In genomic region chr7:132098441-132098840, GRCm38 (mm10) we compare ENCODE assay signal across 31 mouse cellular contexts. TPM values are rescaled to one million over a fixed set of nuclear protein-coding genes. Genes with fewer than 3 reads are reported as not detected.
A peak's percentile ranks its signal among the peaks of the same experiment; 100 is the strongest.
DNase-seq lines count a peak whose midpoint lies in the region; ATAC-seq lines count a peak whose summit lies in the region.
"Had no signal": no experiment of that assay in that cellular context is flagged by ENCODE, and none has a peak within 500 bp of the region (broad histone marks: within the 10 kb centered on the region; RNA-seq: fewer than 3 reads in every experiment).

No protein-coding gene starts in this region.

- no peak overlapping the region for H3K9ac ChIP-seq in embryonic facial prominence, embryonic 14.5 days (ENCODE audit: low read depth, low read length)
- H3K9ac ChIP-seq in kidney, embryonic 14.5 days (ENCODE audit: low read depth, low read length): no peak overlapping the region
- H3K9ac ChIP-seq in liver, embryonic 12.5 days: no peak overlapping the region
- H3K9ac ChIP-seq in forebrain, embryonic 16.5 days (replicated peaks; ENCODE audit: low read depth, low read length): no peak overlapping the region
- H3K9ac ChIP-seq: lung, embryonic 15.5 days; midbrain, embryonic 12.5 days; neural tube, embryonic 12.5 days had no signal

- H3K4me2 ChIP-seq in embryonic facial prominence, embryonic 14.5 days (ENCODE audit: low read depth, low read length): no peak overlapping the region
- no peak overlapping the region for H3K4me2 ChIP-seq in kidney, embryonic 14.5 days (replicated peaks; ENCODE audit: low read depth, low read length)
- no peak overlapping the region for H3K4me2 ChIP-seq in liver, embryonic 12.5 days
- H3K4me2 ChIP-seq in forebrain, embryonic 16.5 days (ENCODE audit: low read length): no peak overlapping the region
- H3K4me2 ChIP-seq: heart, embryonic 11.5 days; lung, embryonic 15.5 days; midbrain, embryonic 12.5 days; neural tube, embryonic 12.5 days had no signal

- H3K4me1 ChIP-seq in embryonic facial prominence, embryonic 14.5 days (ENCODE audit: control insufficient read depth, insufficient read depth, low read length): no peaks in the 10 kb centered on the region
- no peaks in the 10 kb centered on the region for H3K4me1 ChIP-seq in embryonic facial prominence, embryonic 10.5 days
- 0 out of 2 replicates have a peak, but pooled peaks cover 5% of the 10 kb centered on the region for H3K4me1 ChIP-seq in kidney, embryonic 14.5 days (ENCODE audit: control insufficient read depth, insufficient read depth, low read length)
- H3K4me1 ChIP-seq in liver, embryonic 12.5 days: no peaks in the 10 kb centered on the region
- H3K4me1 ChIP-seq in forebrain, embryonic 16.5 days (replicated peaks; ENCODE audit: control insufficient read depth, insufficient read depth, low read length): no peaks in the 10 kb centered on the region
- H3K4me1 ChIP-seq: lung, embryonic 15.5 days; midbrain, embryonic 12.5 days; neural tube, embryonic 12.5 days had no signal

- no peaks in the 10 kb centered on the region for H3K27me3 ChIP-seq in embryonic facial prominence, embryonic 14.5 days (replicated peaks; ENCODE audit: control insufficient read depth, insufficient read depth, low read length)
- H3K27me3 ChIP-seq in embryonic facial prominence, embryonic 10.5 days (replicated peaks; ENCODE audit: low read depth, poor library complexity, severe bottlenecking): no peaks in the 10 kb centered on the region
- no peaks in the 10 kb centered on the region for H3K27me3 ChIP-seq in kidney, embryonic 14.5 days (ENCODE audit: control insufficient read depth, insufficient read depth, low read length)
- no peaks in the 10 kb centered on the region for H3K27me3 ChIP-seq in liver, embryonic 12.5 days (replicated peaks)
- no peaks in the 10 kb centered on the region for H3K27me3 ChIP-seq in forebrain, embryonic 16.5 days (replicated peaks; ENCODE audit: control insufficient read depth, insufficient read depth, low read length)
- H3K27me3 ChIP-seq: lung, embryonic 15.5 days; midbrain, embryonic 12.5 days; neural tube, embryonic 12.5 days had no signal

- H3K4me3 ChIP-seq in embryonic facial prominence, embryonic 14.5 days (ENCODE audit: low read depth, low read length): no peak overlapping the region
- no peak overlapping the region for H3K4me3 ChIP-seq in embryonic facial prominence, embryonic 10.5 days
- H3K4me3 ChIP-seq in kidney, embryonic 14.5 days (ENCODE audit: low read length): no peak overlapping the region
- no peak overlapping the region for H3K4me3 ChIP-seq in liver, embryonic 12.5 days
- H3K4me3 ChIP-seq in forebrain, embryonic 16.5 days (replicated peaks; ENCODE audit: low read length): no peak overlapping the region
- H3K4me3 ChIP-seq: layer of hippocampus, adult 2 months; left cerebral cortex, adult 2 months; lung, embryonic 15.5 days; midbrain, embryonic 12.5 days; myocyte; neural tube, embryonic 12.5 days had no signal

- WGBS in embryonic facial prominence, embryonic 14.5 days: 62% methylated on average over 4 of the region's 4 CpGs
- WGBS in embryonic facial prominence, embryonic 10.5 days: 75% methylated on average over 4 of the region's 4 CpGs
- WGBS in kidney, embryonic 14.5 days: 28% methylated on average over 4 of the region's 4 CpGs
- 51% methylated on average over 4 of the region's 4 CpGs for WGBS in liver, embryonic 12.5 days (ENCODE audit: insufficient replicate concordance)
- WGBS in forebrain, embryonic 16.5 days: 88% methylated on average over 4 of the region's 4 CpGs

- peak; percentile 50 for DNase-seq in embryonic facial prominence, embryonic 14.5 days (ENCODE audit: low spot score)
- no peak for DNase-seq in embryonic facial prominence, embryonic 10.5 days (ENCODE audit: low spot score)
- DNase-seq in kidney, adult 8-10 months: no peak
- DNase-seq in liver: peak; percentile 10
- DNase-seq: adrenal gland, postnatal 10 days; cerebellum, adult 11 months; cerebellum, adult 9-10 months; cerebellum, postnatal 36 days; gastrocnemius, postnatal 25 days; heart, adult 18-20 months; heart, postnatal 4 days; kidney, postnatal 14 days; right cerebral cortex, adult 18-20 months; spleen, adult 18-20 months; thymus, adult 2 months; thymus, postnatal 36 days had no signal

- H3K27ac ChIP-seq in embryonic facial prominence, embryonic 14.5 days (replicated peaks; ENCODE audit: low read depth, low read length): no peak overlapping the region
- no peak overlapping the region for H3K27ac ChIP-seq in embryonic facial prominence, embryonic 10.5 days (replicated peaks)
- H3K27ac ChIP-seq in kidney, embryonic 14.5 days (ENCODE audit: low read depth, low read length): no peak overlapping the region
- no peak overlapping the region for H3K27ac ChIP-seq in liver, embryonic 12.5 days
- no peak overlapping the region for H3K27ac ChIP-seq in forebrain, embryonic 16.5 days (ENCODE audit: low read length)
- H3K27ac ChIP-seq: layer of hippocampus, adult 2 months; left cerebral cortex, adult 2 months; lung, embryonic 15.5 days; midbrain, embryonic 12.5 days; neural tube, embryonic 12.5 days had no signal

- peaks cover 3% of the 10 kb centered on the region; the same call in 1 of the 2 replicates for H3K9me3 ChIP-seq in embryonic facial prominence, embryonic 14.5 days (ENCODE audit: control insufficient read depth, low read length)
- H3K9me3 ChIP-seq in embryonic facial prominence, embryonic 10.5 days: no peaks in the 10 kb centered on the region
- H3K9me3 ChIP-seq in kidney, embryonic 14.5 days (ENCODE audit: control insufficient read depth, low read length): peaks cover 6% of the 10 kb centered on the region; the same call in 1 of the 2 replicates
- H3K9me3 ChIP-seq in liver, embryonic 12.5 days (replicated peaks): no peaks in the 10 kb centered on the region
- no peaks in the 10 kb centered on the region for H3K9me3 ChIP-seq in forebrain, embryonic 16.5 days (ENCODE audit: control insufficient read depth, low read length)
- H3K9me3 ChIP-seq: lung, embryonic 15.5 days; midbrain, embryonic 12.5 days; neural tube, embryonic 12.5 days had no signal

- H3K36me3 ChIP-seq in embryonic facial prominence, embryonic 14.5 days (ENCODE audit: control insufficient read depth, insufficient read depth, low read length): no peaks in the 10 kb centered on the region
- no peaks in the 10 kb centered on the region for H3K36me3 ChIP-seq in embryonic facial prominence, embryonic 10.5 days (replicated peaks)
- H3K36me3 ChIP-seq in kidney, embryonic 14.5 days (ENCODE audit: control insufficient read depth, insufficient read depth, low read length): no peaks in the 10 kb centered on the region
- no peaks in the 10 kb centered on the region for H3K36me3 ChIP-seq in liver, embryonic 12.5 days
- no peaks in the 10 kb centered on the region for H3K36me3 ChIP-seq in forebrain, embryonic 16.5 days (ENCODE audit: control insufficient read depth, insufficient read depth)
- H3K36me3 ChIP-seq: G1E; lung, embryonic 15.5 days; midbrain, embryonic 12.5 days; neural tube, embryonic 12.5 days had no signal

- ATAC-seq in embryonic facial prominence, embryonic 14.5 days (ENCODE audit: low read depth): peak; percentile 53; the same call in 1 of the 2 replicates
- peak; percentile 73; the same call in 1 of the 2 replicates for ATAC-seq in kidney, embryonic 14.5 days (ENCODE audit: low FRiP score, low TSS enrichment)
- ATAC-seq in liver, embryonic 12.5 days: no peak
- ATAC-seq in forebrain, embryonic 16.5 days: no peak
- ATAC-seq: forebrain, embryonic 14.5 days; hindbrain, embryonic 16.5 days; intestine, embryonic 16.5 days; Patski had no signal

RNA-seq across cellular contexts. Expression of gene Cpxm2, which starts 56.1 kb away (rescaled TPM):
- polyA plus RNA-seq in embryonic facial prominence, embryonic 14.5 days (2014; fragmentation: Nextera tagmentation; extraction: Ambion mirVana): 15.3 and 17.2 TPM in 2 replicates
- 0.91 and 2.5 TPM in 2 replicates for polyA plus RNA-seq in embryonic facial prominence, embryonic 10.5 days (2016; fragmentation: Nextera tagmentation; extraction: Ambion mirVana)
- polyA plus RNA-seq in kidney, embryonic 14.5 days (2014; fragmentation: Nextera tagmentation; extraction: Ambion mirVana): 0.60 and 1.6 TPM in 2 replicates
- polyA plus RNA-seq in liver, embryonic 12.5 days (2016; fragmentation: Nextera tagmentation; extraction: Ambion mirVana): 0.12 and 0.13 TPM in 2 replicates
- polyA plus RNA-seq in forebrain, embryonic 16.5 days (2015; fragmentation: Nextera tagmentation; extraction: Ambion mirVana): 1.5 and 3.0 TPM in 2 replicates
- polyA plus RNA-seq: G1E; heart, embryonic 11.5 days; myocyte; Patski had no signal

Comparison
In these comparisons a context has a peak if more than half of its experiments do, and no peak if none do; other contexts are left out.
1. DNase-seq: peak in embryonic facial prominence, embryonic 14.5 days (single experiment) and liver (single experiment); none in embryonic facial prominence, embryonic 10.5 days (single experiment) and kidney, adult 8-10 months (0 of 2).
2. ATAC-seq: peak in embryonic facial prominence, embryonic 14.5 days (single experiment) and kidney, embryonic 14.5 days (single experiment); none in liver, embryonic 12.5 days (single experiment) and forebrain, embryonic 16.5 days (single experiment).